Mouse (Mus musculus) thymus, postnatal 0 days (tissue): ENCODE results near the gene Olfr1474. TPM values are rescaled to one million over a fixed set of nuclear protein-coding genes. Genes with fewer than 3 reads are reported as not detected.
"Not testable (repeated sequence)": the region's sequence is repeated elsewhere in the genome, so short reads cannot be mapped to it uniquely, and the experiment has no call there.

Experiments
- DNase-seq: peaks from one replicate; pipeline ENCODE4 v3.0.0-alpha.2; 2015; ENCODE audit warnings: low spot score
- polyA plus RNA-seq: library from polyadenylated mRNA; unstranded; fragments of >200 nt; fragmentation: Nextera tagmentation; extraction: Ambion mirVana; gene quantifications from 2 replicates; pipeline ENCODE4 v1.2.1, GENCODE M21; 2015

The Olfr1474 gene
- not detected in 2 replicates for polyA plus RNA-seq

GRCm38 (mm10) chr19:13469265-13469664, at the start of gene Olfr1474:
Gene Olfr1474, plus strand, starts transcription at chr19:13469565.
- DNase-seq: not testable (repeated sequence)

- DNase-seq: not testable (repeated sequence)
These were observed 26.3 kb upstream of the Olfr1474 start, which contains the start of gene Olfr1471 for GRCm38 (mm10) chr19:13443109-13443508. Gene Olfr1471, plus strand, starts transcription at chr19:13443409.

- no peak for DNase-seq
These were observed 13.4 kb upstream of the Olfr1474 start, which contains the start of gene Olfr1472 for GRCm38 (mm10) chr19:13455986-13456385. Gene Olfr1472, minus strand, starts transcription at chr19:13456086.

- no peak for DNase-seq
These were observed 10.7 kb downstream of the Olfr1474 start, which contains the start of gene Olfr1475 for GRCm38 (mm10) chr19:13480096-13480495. Gene Olfr1475, minus strand, starts transcription at chr19:13480196.

GRCm38 (mm10) chr19:13500246-13500645, 30.9 kb downstream of the Olfr1474 start, which contains the start of gene Olfr1477:
Gene Olfr1477, plus strand, starts transcription at chr19:13500546.
- DNase-seq: no peak

Other genes with a start within 250 kb of the Olfr1474 start
- gene Olfr1463, start 238.2 kb upstream of the Olfr1474 start, polyA plus RNA-seq: not detected in 2 replicates
- gene Olfr1465, start 154.0 kb upstream of the Olfr1474 start, polyA plus RNA-seq: not detected in 2 replicates
- gene Olfr1466, start 130.7 kb upstream of the Olfr1474 start, polyA plus RNA-seq: not detected in 2 replicates
- not detected in 2 replicates for gene Olfr1467, start 107.3 kb upstream of the Olfr1474 start, polyA plus RNA-seq
- not detected in 2 replicates for gene Olfr1469, start 61.7 kb upstream of the Olfr1474 start, polyA plus RNA-seq
- not detected in 2 replicates for gene Olfr1471, start 26.2 kb upstream of the Olfr1474 start, polyA plus RNA-seq
- gene Olfr1472, start 13.5 kb upstream of the Olfr1474 start, polyA plus RNA-seq: not detected in 2 replicates
- gene Olfr1475, start 10.6 kb downstream of the Olfr1474 start, polyA plus RNA-seq: not detected in 2 replicates
- gene Olfr1477, start 31.0 kb downstream of the Olfr1474 start, polyA plus RNA-seq: not detected in 2 replicates
- gene Olfr1480, start 58.3 kb downstream of the Olfr1474 start, polyA plus RNA-seq: not detected in 2 replicates
- gene Olfr1484, start 113.9 kb downstream of the Olfr1474 start, polyA plus RNA-seq: not detected in 2 replicates
- not detected in 2 replicates for gene Olfr1487, start 147.8 kb downstream of the Olfr1474 start, polyA plus RNA-seq
- gene Olfr1489, start 162.1 kb downstream of the Olfr1474 start, polyA plus RNA-seq: not detected in 2 replicates
- gene Olfr1490, start 181.5 kb downstream of the Olfr1474 start, polyA plus RNA-seq: not detected in 2 replicates
- gene Olfr1491, start 227.7 kb downstream of the Olfr1474 start, polyA plus RNA-seq: not detected in 2 replicates